Comparison of ENCODE assay signal across 8 mouse cellular contexts in genomic region chr19:45782315-45783001, GRCm38 (mm10). TPM values are rescaled to one million over a fixed set of nuclear protein-coding genes. Genes with fewer than 3 reads are reported as not detected.
DNase-seq lines count a peak whose midpoint lies in the region; ATAC-seq lines count a peak whose summit lies in the region.

No protein-coding gene starts in this region.

- intact Hi-C loops in heart, postnatal 14 days (cut with DNase I) = loop anchor here (2.0 kb wide), 1 partner anchor 34 kb away; the partner anchor contains the start of gene Npm3

- peak; percentile 36 for ATAC-seq in forebrain, embryonic 13.5 days
- peak; percentile 42 for ATAC-seq in liver, embryonic 16.5 days (ENCODE audit: low read depth)
- ATAC-seq in neural tube, embryonic 14.5 days (ENCODE audit: low read depth) = peak; percentile 48

- peak; percentile 78 for DNase-seq in ES-CJ7 (ENCODE audit: low read depth, low spot score)
- DNase-seq in c-Kit-positive CD71-positive TER-119-positive erythroid progenitor cells, embryonic 14.5 days (ENCODE audit: low spot score) = peak; percentile 55
- DNase-seq in heart, postnatal 14 days = peak; percentile 71 to 81
- peak; percentile 51 for DNase-seq in large intestine, adult 2 months (ENCODE audit: low read depth, low spot score)
- DNase-seq in testis, postnatal 10 days (ENCODE audit: low spot score) = peak; percentile 86

- peak overlapping the region; percentile 73 for H3K4me2 ChIP-seq in forebrain, embryonic 13.5 days
- peak overlapping the region; percentile 89 for H3K4me2 ChIP-seq in liver, embryonic 16.5 days (ENCODE audit: low read depth, low read length)
- peak overlapping the region; percentile 68 for H3K4me2 ChIP-seq in neural tube, embryonic 14.5 days (ENCODE audit: low read depth, low read length)

- H3K9me3 ChIP-seq in forebrain, embryonic 13.5 days (replicated peaks) = no peaks in the 10 kb centered on the region
- no peaks in the 10 kb centered on the region for H3K9me3 ChIP-seq in liver, embryonic 16.5 days (replicated peaks; ENCODE audit: control insufficient read depth, low read length)
- H3K9me3 ChIP-seq in neural tube, embryonic 14.5 days (ENCODE audit: control insufficient read depth, low read length) = no peaks in the 10 kb centered on the region

- H3K9ac ChIP-seq in forebrain, embryonic 13.5 days = peak overlapping the region; percentile 98
- peak overlapping the region; percentile 93 for H3K9ac ChIP-seq in liver, embryonic 16.5 days (ENCODE audit: low read depth, low read length)
- H3K9ac ChIP-seq in neural tube, embryonic 14.5 days (replicated peaks; ENCODE audit: low read depth, low read length) = peak overlapping the region; percentile 97

- peaks cover 39% of the 10 kb centered on the region for H3K4me1 ChIP-seq in forebrain, embryonic 13.5 days
- peaks cover 29% of the 10 kb centered on the region for H3K4me1 ChIP-seq in liver, embryonic 16.5 days (ENCODE audit: control insufficient read depth, low read depth, low read length)
- H3K4me1 ChIP-seq in neural tube, embryonic 14.5 days (ENCODE audit: control insufficient read depth, insufficient read depth, low read length) = peaks cover 26% of the 10 kb centered on the region

- WGBS in forebrain, embryonic 13.5 days = under 1% methylated on average over 36 of the region's 36 CpGs
- WGBS in large intestine, adult 2 months = under 1% methylated on average over 36 of the region's 36 CpGs
- 1% methylated on average over 36 of the region's 36 CpGs for WGBS in liver, embryonic 16.5 days (ENCODE audit: insufficient replicate concordance)
- WGBS in neural tube, embryonic 14.5 days = under 1% methylated on average over 34 of the region's 36 CpGs

- peak overlapping the region; percentile 100 for H3K4me3 ChIP-seq in forebrain, embryonic 13.5 days
- peak overlapping the region; percentile 86 for H3K4me3 ChIP-seq in liver, embryonic 16.5 days (ENCODE audit: low read depth, low read length)
- peak overlapping the region; percentile 100 for H3K4me3 ChIP-seq in neural tube, embryonic 14.5 days (ENCODE audit: low read depth, low read length)

- no peaks in the 10 kb centered on the region for H3K27me3 ChIP-seq in forebrain, embryonic 13.5 days
- no peaks in the 10 kb centered on the region for H3K27me3 ChIP-seq in liver, embryonic 16.5 days (ENCODE audit: control insufficient read depth, insufficient read depth, low read depth, low read length)
- peaks cover 2% of the 10 kb centered on the region; the same call in 1 of the 2 replicates for H3K27me3 ChIP-seq in neural tube, embryonic 14.5 days (ENCODE audit: control insufficient read depth, insufficient read depth, low read length)

- H3K36me3 ChIP-seq in forebrain, embryonic 13.5 days (ENCODE audit: poor library complexity, severe bottlenecking) = peaks cover 32% of the 10 kb centered on the region
- H3K36me3 ChIP-seq in liver, embryonic 16.5 days (ENCODE audit: control insufficient read depth, insufficient read depth) = peaks cover 23% of the 10 kb centered on the region
- H3K36me3 ChIP-seq in neural tube, embryonic 14.5 days (ENCODE audit: control insufficient read depth, insufficient read depth, low read length) = peaks cover 18% of the 10 kb centered on the region; the same call in 1 of the 2 replicates

- H3K27ac ChIP-seq in forebrain, embryonic 13.5 days = peak overlapping the region; percentile 99
- H3K27ac ChIP-seq in liver, embryonic 16.5 days (ENCODE audit: low read length) = peak overlapping the region; percentile 98
- peak overlapping the region; percentile 99 for H3K27ac ChIP-seq in neural tube, embryonic 14.5 days (ENCODE audit: low read depth, low read length)

RNA-seq across cellular contexts. Expression of gene Mgea5, which starts 1.2 kb away (rescaled TPM):
- polyA plus RNA-seq in forebrain, embryonic 13.5 days (2015; fragmentation: Nextera tagmentation; extraction: Ambion mirVana) = 85.0 and 88.2 TPM in 2 replicates
- 10 to 100 TPM; 65.7 TPM for total RNA-seq in heart, postnatal 14 days (2021)
- 14.7 and 21.1 TPM in 2 replicates for polyA plus RNA-seq in large intestine, adult 2 months (2012; rRNA removed)
- 15.6 and 16.3 TPM in 2 replicates for polyA plus RNA-seq in liver, embryonic 16.5 days (2015; fragmentation: Nextera tagmentation; extraction: Ambion mirVana)
- polyA plus RNA-seq in neural tube, embryonic 14.5 days (2014; fragmentation: Nextera tagmentation; extraction: Ambion mirVana) = 106 and 108 TPM in 2 replicates

RNA-seq across cellular contexts. Expression of gene Npm3, which starts 33.1 kb away (rescaled TPM):
- 9.4 and 10.9 TPM in 2 replicates for polyA plus RNA-seq in forebrain, embryonic 13.5 days (2015; fragmentation: Nextera tagmentation; extraction: Ambion mirVana)
- total RNA-seq in heart, postnatal 14 days (2021) = 10 to 100 TPM; 13.0 to 18.9 TPM
- 56.0 and 71.8 TPM in 2 replicates for polyA plus RNA-seq in large intestine, adult 2 months (2012; rRNA removed)
- polyA plus RNA-seq in liver, embryonic 16.5 days (2015; fragmentation: Nextera tagmentation; extraction: Ambion mirVana) = 4.6 and 6.1 TPM in 2 replicates
- polyA plus RNA-seq in neural tube, embryonic 14.5 days (2014; fragmentation: Nextera tagmentation; extraction: Ambion mirVana) = 5.9 and 6.1 TPM in 2 replicates

RNA-seq across cellular contexts. Expression of gene Kcnip2, which starts 33.4 kb away (rescaled TPM):
- polyA plus RNA-seq in forebrain, embryonic 13.5 days (2015; fragmentation: Nextera tagmentation; extraction: Ambion mirVana) = 2.7 and 3.3 TPM in 2 replicates
- 100 to 1,000 TPM; 149 to 164 TPM for total RNA-seq in heart, postnatal 14 days (2021)
- polyA plus RNA-seq in large intestine, adult 2 months (2012; rRNA removed) = 11.2 and 12.6 TPM in 2 replicates
- 2.2 TPM in 2 replicates for polyA plus RNA-seq in liver, embryonic 16.5 days (2015; fragmentation: Nextera tagmentation; extraction: Ambion mirVana)
- polyA plus RNA-seq in neural tube, embryonic 14.5 days (2014; fragmentation: Nextera tagmentation; extraction: Ambion mirVana) = 17.2 and 20.4 TPM in 2 replicates

RNA-seq across cellular contexts. Expression of gene Fgf8, which starts 39.7 kb away (rescaled TPM):
- polyA plus RNA-seq in forebrain, embryonic 13.5 days (2015; fragmentation: Nextera tagmentation; extraction: Ambion mirVana) = 1.5 and 2.5 TPM in 2 replicates
- not detected for total RNA-seq in heart, postnatal 14 days (2021)
- polyA plus RNA-seq in large intestine, adult 2 months (2012; rRNA removed) = not detected in 2 replicates
- not detected in 2 replicates for polyA plus RNA-seq in liver, embryonic 16.5 days (2015; fragmentation: Nextera tagmentation; extraction: Ambion mirVana)
- 0.35 TPM in 1 of 2 replicates, not detected in the other for polyA plus RNA-seq in neural tube, embryonic 14.5 days (2014; fragmentation: Nextera tagmentation; extraction: Ambion mirVana)

Comparison
In these comparisons a context has a peak if more than half of its experiments do, and no peak if none do; other contexts are left out.
1. Peak in every context shown above with its lines: DNase-seq, ATAC-seq, H3K4me3 ChIP-seq and H3K27ac ChIP-seq.